Mouse (Mus musculus): ENCODE measurements around the gene Fam89a.

GRCm38 (mm10) chr8:124724301-124724700, 27.3 kb downstream of the Fam89a start:
- TF ChIP-seq POLR2A (IDR thresholded peaks at IDR 0.05; ENCODE audit: extremely low read depth, insufficient read depth, low read length): no peak
- no peak for TF ChIP-seq CTCF (IDR thresholded peaks at IDR 0.05; ENCODE audit: low read depth, low read length)

All from liver, adult 2 months (tissue).